Mouse (Mus musculus) gastrocnemius, adult 18-20 months (tissue): ENCODE results near the gene Amhr2. TPM values are rescaled to one million over a fixed set of nuclear protein-coding genes. Genes with fewer than 3 reads are reported as not detected.

Source experiments
- DNase-seq: peaks from one replicate; pipeline ENCODE4 v3.0.0; 2021; ENCODE audit warnings: low spot score
- total RNA-seq, 2 experiments: library from RNA; stranded (reverse); gene quantifications; 2 replicates each; pipeline ENCODE4 v1.2.3; 2021

The Amhr2 gene
- total RNA-seq, 2 experiments from 2014 or later = 11.1 to 17.7 TPM

DNA sequence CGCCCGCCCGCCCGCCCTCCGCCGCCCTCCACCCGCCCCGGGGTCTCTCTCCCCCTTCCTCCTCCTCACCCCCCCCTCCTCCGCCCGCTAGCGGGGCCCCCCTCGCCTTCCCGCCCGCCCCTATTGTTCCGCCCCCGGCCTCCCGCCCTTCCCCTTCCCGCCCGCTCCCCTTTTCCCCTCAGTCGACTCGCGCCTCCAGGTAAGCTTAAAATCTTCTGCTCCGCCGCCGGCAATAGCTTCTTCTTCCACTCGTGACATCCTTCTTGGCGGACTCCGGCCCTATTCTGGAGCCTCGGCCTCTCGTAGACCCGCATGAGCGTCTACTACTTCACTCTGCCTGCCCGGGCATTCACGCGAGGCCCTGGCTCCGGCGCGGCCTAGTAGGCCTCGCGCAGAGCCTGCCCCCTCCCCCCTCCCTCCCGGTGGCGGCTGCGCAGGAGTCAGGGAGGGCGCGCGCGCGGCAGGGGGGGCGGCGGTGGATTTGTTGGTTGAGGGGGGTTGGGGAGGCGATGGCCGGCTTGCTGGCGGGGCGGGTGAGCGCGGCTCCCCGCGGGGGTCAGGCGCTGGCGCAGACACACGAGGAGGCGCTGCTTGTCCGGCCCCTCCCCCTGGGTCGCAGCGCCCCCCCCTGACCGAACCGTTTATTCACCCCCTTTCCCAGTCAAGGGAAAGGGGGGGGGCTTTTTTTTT, 25.6 kb downstream of the Amhr2 start:
- peak; percentile 81 for DNase-seq

DNA sequence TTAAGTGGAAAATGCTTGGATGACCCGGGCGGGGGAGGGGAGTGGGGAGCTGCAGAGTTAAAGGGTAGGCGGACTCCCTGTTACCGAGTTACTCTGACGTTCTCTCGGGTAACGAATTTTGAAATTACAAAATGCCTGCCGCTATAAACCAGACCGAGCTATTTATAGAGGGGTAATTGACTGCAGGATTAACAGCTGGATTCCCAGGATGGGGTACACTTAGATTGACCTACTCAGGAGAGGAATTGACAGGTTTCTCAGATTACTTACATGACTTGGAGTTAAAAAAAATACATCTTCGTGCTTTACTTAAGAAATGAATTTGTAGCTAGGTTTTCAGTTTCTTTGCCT, 26.1 kb downstream of the Amhr2 start:
- DNase-seq = no peak

DNA sequence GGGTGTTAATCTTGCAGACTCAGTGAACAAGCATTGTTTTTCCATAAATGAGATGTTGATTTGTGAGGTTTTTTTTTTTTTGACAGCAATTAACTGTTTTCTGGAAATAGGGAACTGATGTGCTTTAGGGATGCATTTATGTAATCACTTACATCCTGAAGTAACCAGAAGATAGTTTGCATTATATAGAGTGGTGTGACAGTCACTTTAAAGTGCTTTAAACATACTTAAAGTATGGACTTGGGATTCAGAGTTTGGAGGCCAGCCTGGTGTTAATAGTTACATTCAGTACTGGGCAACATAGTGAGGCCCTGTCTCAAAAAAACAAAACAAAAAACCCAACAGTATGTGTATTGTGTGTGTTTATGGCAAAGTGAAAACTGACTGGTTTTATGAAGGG, 26.6 kb downstream of the Amhr2 start:
- DNase-seq = no peak

DNA sequence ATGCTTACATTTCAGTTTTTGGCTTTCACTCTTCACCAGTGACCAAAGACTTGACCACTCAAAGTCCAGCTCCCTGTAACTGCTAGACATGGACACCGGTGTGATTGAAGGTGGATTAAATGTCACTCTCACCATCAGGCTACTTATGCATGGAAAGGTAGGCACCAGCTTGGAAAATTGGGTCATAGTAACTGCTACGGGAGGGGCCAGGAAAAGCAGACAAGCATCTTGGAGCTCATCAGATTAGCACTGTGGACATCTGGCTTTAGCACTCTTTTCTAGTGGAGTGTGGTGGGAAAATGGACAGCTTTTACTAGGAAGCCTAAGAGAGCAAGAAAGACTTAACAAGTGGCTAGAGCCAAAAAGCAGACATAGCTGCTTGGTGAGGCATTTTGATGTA, 28.1 kb downstream of the Amhr2 start:
- no peak for DNase-seq

DNA sequence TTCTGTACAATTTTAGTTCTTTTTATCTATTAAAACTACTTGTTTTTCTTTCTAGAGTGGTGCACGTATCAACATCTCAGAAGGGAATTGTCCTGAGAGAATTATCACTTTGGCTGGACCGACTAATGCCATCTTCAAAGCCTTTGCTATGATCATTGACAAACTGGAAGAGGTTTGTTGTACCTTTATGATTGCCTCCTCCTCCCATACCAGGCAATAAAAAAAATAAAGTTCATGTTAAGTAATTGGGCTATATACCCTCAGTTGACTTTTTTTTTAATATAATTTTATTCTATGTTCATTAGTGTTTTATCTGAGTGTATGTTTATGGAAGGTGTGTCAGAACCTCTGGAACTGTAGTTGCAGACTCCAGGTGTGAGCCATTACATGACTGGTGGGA, 29.4 kb downstream of the Amhr2 start:
- DNase-seq = no peak

DNA sequence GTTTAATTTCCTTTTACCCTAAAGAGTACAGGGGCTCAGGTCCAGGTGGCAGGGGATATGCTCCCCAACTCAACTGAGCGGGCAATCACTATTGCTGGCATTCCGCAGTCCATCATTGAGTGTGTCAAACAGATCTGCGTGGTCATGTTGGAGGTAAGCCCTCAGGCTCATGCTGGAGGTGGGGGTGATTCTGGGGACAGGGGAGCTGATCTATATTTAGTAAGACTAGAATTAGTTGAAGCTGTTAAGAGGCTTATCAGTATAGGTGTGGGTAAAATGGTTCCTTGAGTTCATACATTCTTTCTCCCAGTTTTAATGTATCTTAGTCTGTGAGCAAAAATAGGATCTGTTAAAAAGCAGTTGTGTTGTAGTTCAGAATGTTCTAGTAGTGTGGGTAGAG, 38.0 kb downstream of the Amhr2 start:
- no peak for DNase-seq

DNA sequence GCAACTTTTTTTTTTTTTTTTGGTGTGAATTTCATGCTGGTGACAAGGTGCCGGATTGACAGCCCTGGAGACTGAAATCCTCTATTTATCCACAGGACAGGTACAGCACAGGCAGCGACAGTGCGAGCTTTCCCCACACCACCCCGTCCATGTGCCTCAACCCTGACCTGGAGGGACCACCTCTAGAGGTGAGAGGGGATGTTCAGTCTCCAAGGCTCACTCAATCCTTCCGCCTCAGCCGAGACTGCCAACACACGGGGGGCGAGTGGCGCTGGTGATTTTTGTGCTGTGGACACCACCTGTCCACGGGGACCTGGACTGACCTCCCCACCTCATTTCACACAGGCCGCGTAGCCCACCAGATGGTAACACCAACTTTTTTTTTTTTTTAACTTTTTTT, 40.7 kb downstream of the Amhr2 start:
- DNase-seq = no peak

DNA sequence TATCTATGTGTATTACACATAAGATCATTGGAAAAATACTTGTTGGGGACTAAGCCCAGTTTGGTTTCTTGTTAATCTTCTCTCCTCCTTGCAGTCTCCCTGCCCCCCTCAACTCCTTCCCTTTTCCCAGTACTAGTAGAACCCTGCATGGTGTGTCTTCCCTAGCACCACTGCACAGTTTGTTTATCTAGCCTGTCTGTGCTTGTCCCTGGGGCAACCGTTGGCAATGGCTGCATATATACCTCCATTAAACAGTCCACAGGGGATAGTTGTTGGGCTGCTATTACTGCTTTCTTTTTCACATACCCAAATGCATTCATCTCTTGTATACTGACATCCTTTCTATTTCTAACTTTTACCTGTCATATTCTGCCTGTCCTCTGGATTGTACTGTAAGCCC, 42.5 kb downstream of the Amhr2 start:
- no peak for DNase-seq

DNA sequence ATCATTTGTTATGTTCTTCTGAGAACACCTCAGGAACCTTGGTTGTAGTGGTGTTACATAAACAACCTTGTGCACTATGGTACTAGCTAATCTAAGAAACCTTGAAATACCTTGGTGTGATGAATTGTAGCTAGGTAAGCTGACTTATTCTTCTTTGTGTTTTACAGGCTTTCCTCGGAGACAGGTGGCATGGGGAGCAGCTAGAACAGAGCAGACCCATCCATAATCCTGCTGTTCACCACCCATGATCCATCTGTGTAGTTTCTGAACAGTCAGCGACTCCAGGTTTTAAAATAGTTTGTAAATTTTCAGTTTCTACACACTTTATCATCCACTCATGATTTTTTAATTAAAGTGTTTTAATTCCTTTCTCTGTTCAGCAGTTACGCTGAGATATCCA, 53.2 kb downstream of the Amhr2 start:
- no peak for DNase-seq

DNA sequence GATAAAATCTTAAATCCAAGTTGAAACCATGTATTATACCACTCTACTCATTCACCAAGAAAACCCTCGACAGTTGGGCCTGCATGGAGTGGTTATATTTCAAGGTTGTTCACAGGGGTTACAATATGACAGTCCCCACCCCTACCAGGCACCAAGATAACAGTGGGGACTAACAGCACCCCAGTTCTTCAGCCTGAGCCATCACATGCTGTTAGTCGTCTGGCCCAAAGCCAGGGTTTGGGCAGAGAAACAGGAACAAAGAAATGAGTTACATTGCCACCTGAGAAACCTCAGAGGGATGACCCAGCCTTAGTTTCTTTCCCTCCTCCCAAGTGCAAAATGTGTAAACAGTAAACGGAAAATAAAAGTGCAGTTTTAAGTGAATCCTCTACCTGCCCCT, 54.2 kb downstream of the Amhr2 start:
- no peak for DNase-seq

DNA sequence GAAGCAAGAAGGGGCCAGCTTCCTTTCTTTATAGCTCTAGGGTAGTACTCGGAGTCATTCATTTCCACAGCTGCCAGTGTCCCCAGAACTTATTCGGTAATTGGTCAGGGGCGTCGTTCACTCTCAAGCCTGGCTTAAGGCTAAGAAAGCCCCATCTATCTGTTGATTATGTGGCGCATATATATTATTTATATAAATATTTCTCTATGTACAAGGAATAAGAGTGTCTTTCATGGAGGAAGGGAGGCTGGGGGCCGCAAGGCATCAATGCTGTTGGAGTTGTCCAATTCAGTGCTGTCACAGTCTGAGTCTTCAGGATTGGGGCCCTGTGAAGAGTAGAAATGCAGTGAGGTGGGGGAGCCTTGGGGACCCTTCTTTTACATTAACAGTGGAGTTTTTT, 54.7 kb downstream of the Amhr2 start:
- DNase-seq = no peak

DNA sequence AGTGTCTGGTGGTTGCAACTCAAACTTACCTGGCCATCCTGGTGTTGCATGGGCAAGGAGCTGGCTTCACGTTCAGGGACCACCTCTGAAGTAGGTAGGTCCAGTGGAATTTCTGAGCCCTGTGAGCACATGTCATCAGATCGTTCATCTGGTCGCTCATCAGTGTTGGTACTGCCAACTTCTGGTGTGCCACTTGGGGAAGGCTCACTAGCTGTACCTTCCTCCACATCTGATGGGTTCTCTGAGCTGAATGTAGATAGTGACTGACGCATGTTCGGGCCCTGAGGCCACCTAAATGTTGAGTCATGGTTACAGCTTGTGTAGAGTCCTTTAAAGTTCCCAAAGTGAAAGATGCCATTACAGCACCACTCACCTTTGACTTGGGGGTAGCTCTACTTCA, 55.3 kb downstream of the Amhr2 start:
- DNase-seq = no peak

DNA sequence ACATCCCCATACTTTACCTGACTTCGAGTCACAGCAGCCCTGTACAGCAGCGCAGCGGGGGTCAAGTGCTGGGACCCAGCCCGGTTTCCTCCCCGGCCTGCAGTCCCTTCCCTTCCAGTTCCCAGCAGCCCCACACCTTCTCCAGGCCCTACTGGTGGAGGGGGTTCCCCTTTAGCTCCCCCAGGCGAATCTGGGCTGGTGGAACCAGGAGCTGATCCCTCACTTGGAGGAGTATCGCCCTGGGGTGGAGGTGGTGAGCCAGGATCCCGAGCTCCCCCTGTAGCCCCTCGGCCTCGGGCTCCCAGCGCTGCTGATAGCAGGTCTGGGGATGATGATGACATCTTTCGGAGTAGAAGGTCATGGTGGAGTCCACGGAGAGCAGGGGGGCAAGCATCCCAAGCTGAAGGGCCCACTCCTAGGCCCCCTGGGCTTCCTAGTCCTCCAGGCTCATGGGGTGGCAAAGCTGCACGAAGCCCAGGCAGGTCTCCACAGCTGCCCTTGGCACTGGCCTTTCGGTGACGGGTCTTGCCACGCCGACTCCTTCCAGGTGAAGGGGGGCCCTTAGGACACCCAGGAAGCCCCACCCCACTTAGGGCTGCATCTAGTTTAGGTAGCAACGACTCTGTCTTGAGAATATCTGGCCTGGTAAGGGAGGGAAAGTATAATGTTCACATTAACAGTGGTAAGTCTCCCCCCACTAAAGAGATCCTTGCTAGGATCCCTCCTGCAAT, 56.1 kb downstream of the Amhr2 start:
- no peak for DNase-seq

DNA sequence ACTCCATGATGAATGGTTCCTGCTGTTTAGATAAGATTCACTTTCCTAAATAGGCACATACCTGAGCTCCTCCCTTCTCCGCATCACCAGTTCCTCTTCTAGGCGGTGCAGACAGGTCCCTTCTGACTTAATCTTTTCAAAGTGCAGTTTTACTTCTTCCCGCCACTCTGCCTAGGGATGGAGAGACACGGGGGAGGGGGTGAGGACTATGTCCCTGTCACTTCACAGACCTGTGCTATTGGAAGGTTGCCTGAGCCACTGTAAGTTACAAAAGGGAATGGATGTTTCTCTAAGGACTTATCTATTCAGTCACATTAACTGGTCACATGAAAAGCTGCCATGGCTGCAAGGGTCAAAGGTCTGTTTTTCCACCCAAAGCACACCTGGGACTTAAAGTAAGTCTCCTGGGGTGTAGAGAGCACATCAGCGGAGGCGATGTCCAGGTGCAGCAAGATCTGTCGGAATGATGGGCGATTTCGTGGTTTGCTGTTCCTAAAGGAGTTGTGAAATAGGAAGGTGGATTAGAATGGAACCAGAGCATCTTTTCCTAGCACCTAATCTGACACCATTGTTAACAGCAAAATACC, 57.2 kb downstream of the Amhr2 start:
- DNase-seq = no peak

DNA sequence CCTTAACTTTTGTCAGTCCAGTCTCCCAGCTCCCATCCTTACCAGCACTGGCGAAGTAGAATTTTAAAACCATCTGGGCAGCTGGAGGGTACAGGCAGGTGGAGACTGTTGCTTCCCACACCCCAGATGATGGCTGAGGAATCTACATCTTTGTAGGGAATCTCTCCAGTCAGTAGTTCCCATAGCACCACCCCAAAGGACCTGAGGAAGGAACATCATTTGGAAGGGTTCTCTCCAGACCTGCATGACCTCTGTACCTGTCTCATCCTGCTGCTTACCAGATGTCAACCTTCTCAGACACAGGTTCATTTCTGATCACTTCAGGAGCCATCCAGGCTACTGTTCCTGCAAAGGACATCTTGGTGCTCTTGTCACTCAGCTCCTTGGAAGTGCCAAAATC, 58.3 kb downstream of the Amhr2 start, which contains the start of gene Gm10337:
TSS of gene Gm10337 (plus strand) at position 276 of the 400 bp plus-strand sequence.
- DNase-seq = no peak

Other genes with a start within 250 kb of the Amhr2 start
- gene Zfp740, start 242.1 kb upstream of the Amhr2 start, total RNA-seq = 10 to 100 TPM; 24.0 to 29.0 TPM
- 1 to 10 TPM; 5.9 to 7.8 TPM for gene Csad, start 240.6 kb upstream of the Amhr2 start, total RNA-seq
- 1 to 10 TPM; 1.1 to 1.2 TPM for gene Itgb7, start 213.4 kb upstream of the Amhr2 start, total RNA-seq
- gene Rarg, start 187.8 kb upstream of the Amhr2 start, total RNA-seq = 10 to 100 TPM in 1 of 2 experiments, 1 to 10 TPM in 1; 5.9 to 11.6 TPM
- not detected for gene Gm9918, start 174.8 kb upstream of the Amhr2 start, total RNA-seq
- gene Mfsd5, start 165.9 kb upstream of the Amhr2 start, total RNA-seq = 10 to 100 TPM; 15.7 to 16.4 TPM
- gene Espl1, start 149.1 kb upstream of the Amhr2 start, total RNA-seq = under 1 TPM; 0.21 to 0.36 TPM
- 100 to 1,000 TPM; 264 to 302 TPM for gene Pfdn5, start 119.3 kb upstream of the Amhr2 start, total RNA-seq
- 10 to 100 TPM; 12.9 to 20.2 TPM for gene Myg1, start 113.7 kb upstream of the Amhr2 start, total RNA-seq
- 10 to 100 TPM in 1 of 2 experiments, 1 to 10 TPM in 1; 6.6 to 11.4 TPM for gene Aaas, start 94.6 kb upstream of the Amhr2 start, total RNA-seq
- not detected for gene Sp7, start 78.2 kb upstream of the Amhr2 start, total RNA-seq
- 10 to 100 TPM; 16.1 to 19.3 TPM for gene Sp1, start 39.2 kb upstream of the Amhr2 start, total RNA-seq
- 10 to 100 TPM; 20.4 to 23.2 TPM for gene Prr13, start 13.7 kb downstream of the Amhr2 start, total RNA-seq
- 100 to 1,000 TPM; 403 to 410 TPM for gene Pcbp2, start 25.2 kb downstream of the Amhr2 start, total RNA-seq
- not detected for gene Gm10337, start 58.4 kb downstream of the Amhr2 start, total RNA-seq
- 1 to 10 TPM in 1 of 2 experiments, under 1 TPM in 1; 0.82 to 1.5 TPM for gene Map3k12, start 71.7 kb downstream of the Amhr2 start, total RNA-seq
- 10 to 100 TPM; 28.2 to 33.3 TPM for gene Tarbp2, start 72.8 kb downstream of the Amhr2 start, total RNA-seq
- gene Npff, start 79.6 kb downstream of the Amhr2 start, total RNA-seq = 1 to 10 TPM; 1.5 to 1.8 TPM
- gene Gm28047, start 179.7 kb downstream of the Amhr2 start, total RNA-seq = under 1 TPM in 1 of 2 experiments, not detected in 1; 0.57 TPM
- 10 to 100 TPM; 49.4 to 53.7 TPM for gene Atf7, start 180.1 kb downstream of the Amhr2 start, total RNA-seq
- 10 to 100 TPM; 13.1 to 20.4 TPM for gene Atp5g2, start 227.0 kb downstream of the Amhr2 start, total RNA-seq